Mouse (Mus musculus): ENCODE data around the gene Zfr. TPM values are rescaled to one million over a fixed set of nuclear protein-coding genes. Genes with fewer than 3 reads are reported as not detected.

Zfr gene
- polyA plus RNA-seq, 1 experiment, result 30.5 TPM

- H3K9me3 ChIP-seq, result no peaks in the 10 kb centered on the region
- H3K36me3 ChIP-seq (replicated peaks; ENCODE audit: low read length), result peaks cover 59% of the 10 kb centered on the region
- H3K27me3 ChIP-seq (replicated peaks), result no peaks in the 10 kb centered on the region
- H3K4me3 ChIP-seq (replicated peaks), result peak overlapping the region; percentile 62
- TF ChIP-seq FLI1 (IDR thresholded peaks at IDR 0.05; ENCODE audit: low read length), result no peak
- no peak for TF ChIP-seq GATA1 (IDR thresholded peaks at IDR 0.05; ENCODE audit: borderline replicate concordance, low read length)
- H3K4me1 ChIP-seq, result peaks cover 100% of the 10 kb centered on the region
Measured at GRCm38 (mm10) chr15:12221131-12221530, 103.5 kb downstream of the Zfr start.

DNA sequence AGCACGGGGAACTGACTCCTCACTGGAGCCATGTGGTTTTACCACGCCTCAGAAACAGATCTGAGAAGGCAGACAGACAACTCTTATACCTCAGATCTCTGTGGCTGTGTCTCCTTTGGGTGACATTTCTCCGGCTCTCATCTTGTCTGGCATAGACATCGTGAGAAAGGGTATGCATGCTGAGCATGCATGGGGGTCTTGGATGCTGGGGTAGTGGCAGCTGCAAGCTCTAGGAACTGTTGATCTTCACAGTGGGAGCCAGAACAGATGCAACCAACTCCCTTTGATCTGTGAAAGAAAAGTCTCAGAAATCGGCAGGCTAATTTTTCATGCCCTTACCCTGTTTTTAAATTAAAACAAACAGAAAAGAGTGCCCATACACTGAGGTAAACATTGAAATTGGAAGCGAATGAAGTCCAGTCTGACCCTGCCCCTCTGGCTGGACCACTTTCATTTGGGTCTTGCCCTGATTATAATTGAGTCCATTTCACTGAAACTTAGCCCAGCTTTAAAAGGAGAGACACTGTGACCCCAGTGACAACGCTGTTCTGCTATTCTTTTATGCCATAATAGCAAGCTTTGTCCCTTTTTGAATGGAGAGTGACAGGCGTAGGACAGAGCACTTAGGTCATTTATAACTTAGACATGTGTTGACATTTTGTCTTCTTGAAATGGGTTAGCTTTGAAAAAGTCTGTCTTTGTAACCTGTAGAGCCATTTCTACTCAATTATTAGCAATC is 105.1 kb downstream of the Zfr start:
- Histone ChIP-seq H3K9me3 (no peaks in the 10 kb centered on the region), H3K36me3 (replicated peaks; ENCODE audit: low read length) (peaks cover 63% of the 10 kb centered on the region), H3K4me3 (replicated peaks) (no peak overlapping the region), H3K27me3 (replicated peaks) (no peaks in the 10 kb centered on the region), H3K4me1 (peaks cover 100% of the 10 kb centered on the region)
- TF ChIP-seq FLI1 (IDR thresholded peaks at IDR 0.05; ENCODE audit: low read length) (no peak), GATA1 (IDR thresholded peaks at IDR 0.05; ENCODE audit: borderline replicate concordance, low read length) (no peak)

- no peak for TF ChIP-seq GATA1 (IDR thresholded peaks at IDR 0.05; ENCODE audit: borderline replicate concordance, low read length)
- TF ChIP-seq FLI1 (IDR thresholded peaks at IDR 0.05; ENCODE audit: low read length), result no peak
- Histone ChIP-seq H3K36me3 (replicated peaks; ENCODE audit: low read length) (peaks cover 65% of the 10 kb centered on the region), H3K4me1 (peaks cover 100% of the 10 kb centered on the region), H3K27me3 (replicated peaks) (no peaks in the 10 kb centered on the region), H3K4me3 (replicated peaks) (no peak overlapping the region), H3K9me3 (no peaks in the 10 kb centered on the region)
Measured at GRCm38 (mm10) chr15:12223393-12223792, 105.8 kb downstream of the Zfr start.

GRCm38 (mm10) chr15:12224239-12224638 is 106.6 kb downstream of the Zfr start:
- no peaks in the 10 kb centered on the region for H3K9me3 ChIP-seq
- H3K4me1 ChIP-seq, result peaks cover 98% of the 10 kb centered on the region
- peak overlapping the region; percentile 64 for H3K4me3 ChIP-seq (replicated peaks)
- peaks cover 63% of the 10 kb centered on the region for H3K36me3 ChIP-seq (replicated peaks; ENCODE audit: low read length)
- no peaks in the 10 kb centered on the region for H3K27me3 ChIP-seq (replicated peaks)
- no peak for TF ChIP-seq FLI1 (IDR thresholded peaks at IDR 0.05; ENCODE audit: low read length)
- TF ChIP-seq GATA1 (IDR thresholded peaks at IDR 0.05; ENCODE audit: borderline replicate concordance, low read length), result no peak

GRCm38 (mm10) chr15:12225062-12225461 is 107.4 kb downstream of the Zfr start:
- Histone ChIP-seq H3K4me1 (peaks cover 97% of the 10 kb centered on the region), H3K36me3 (replicated peaks; ENCODE audit: low read length) (peaks cover 62% of the 10 kb centered on the region)
- TF ChIP-seq FLI1 (IDR thresholded peaks at IDR 0.05; ENCODE audit: low read length), result no peak
- TF ChIP-seq GATA1 (IDR thresholded peaks at IDR 0.05; ENCODE audit: borderline replicate concordance, low read length), result no peak

DNA sequence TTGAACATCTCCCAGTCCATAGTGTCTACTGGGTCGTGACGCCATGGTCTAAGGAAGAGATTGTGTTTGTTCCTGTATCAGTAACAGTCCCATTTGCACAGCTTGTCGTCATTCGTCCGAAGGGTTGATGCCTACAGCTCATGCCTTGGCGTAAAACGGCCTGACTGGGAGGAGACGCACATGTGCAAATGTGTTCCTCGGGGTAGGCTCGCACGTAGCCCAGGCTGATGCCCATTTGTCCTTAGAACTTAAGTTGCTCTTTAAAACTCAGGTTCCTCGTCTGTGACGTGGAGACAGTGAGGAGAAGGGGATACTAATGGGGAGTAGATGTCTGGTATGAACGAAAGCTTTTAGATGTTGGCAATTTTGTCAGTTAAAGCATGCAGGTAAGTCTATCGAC is 109.3 kb downstream of the Zfr start:
- H3K27me3 ChIP-seq (replicated peaks), result no peaks in the 10 kb centered on the region
- TF ChIP-seq FLI1 (IDR thresholded peaks at IDR 0.05; ENCODE audit: low read length), result no peak
- no peak for TF ChIP-seq GATA1 (IDR thresholded peaks at IDR 0.05; ENCODE audit: borderline replicate concordance, low read length)
- peaks cover 96% of the 10 kb centered on the region for H3K4me1 ChIP-seq
- no peaks in the 10 kb centered on the region for H3K9me3 ChIP-seq
- H3K36me3 ChIP-seq (replicated peaks; ENCODE audit: low read length), result peaks cover 70% of the 10 kb centered on the region
- peak overlapping the region; percentile 38 for H3K4me3 ChIP-seq (replicated peaks)

More at GRCm38 (mm10) chr15:12225062-12225461, 107.4 kb downstream of the Zfr start:
- Histone ChIP-seq H3K4me3 (replicated peaks) (peak overlapping the region; percentile 84), H3K9me3 (no peaks in the 10 kb centered on the region), H3K27me3 (replicated peaks) (no peaks in the 10 kb centered on the region)

DNA sequence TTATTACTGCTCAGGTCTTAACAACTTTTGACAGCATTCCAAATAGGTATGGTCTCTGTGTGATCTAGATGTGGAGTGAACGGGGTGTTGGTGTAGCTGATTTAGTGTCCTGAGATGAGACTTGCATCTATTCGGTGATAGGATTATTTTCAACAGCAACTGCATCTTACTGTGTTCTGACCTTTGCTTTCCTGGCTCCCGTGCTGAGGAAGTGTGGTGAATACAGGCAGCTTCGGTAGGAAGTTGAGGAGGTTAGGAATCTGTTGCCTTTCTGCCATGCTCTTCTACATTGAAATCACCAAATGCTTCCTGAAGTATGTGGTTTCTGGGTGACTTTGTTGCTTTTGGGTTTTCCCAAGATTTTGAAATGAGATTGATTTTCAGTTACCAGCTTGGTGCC is 109.7 kb downstream of the Zfr start:
- Histone ChIP-seq H3K9me3 (no peaks in the 10 kb centered on the region), H3K36me3 (replicated peaks; ENCODE audit: low read length) (peaks cover 74% of the 10 kb centered on the region), H3K27me3 (replicated peaks) (no peaks in the 10 kb centered on the region), H3K4me1 (peaks cover 96% of the 10 kb centered on the region), H3K4me3 (replicated peaks) (no peak overlapping the region)
- no peak for TF ChIP-seq GATA1 (IDR thresholded peaks at IDR 0.05; ENCODE audit: borderline replicate concordance, low read length)
- TF ChIP-seq FLI1 (IDR thresholded peaks at IDR 0.05; ENCODE audit: low read length), result no peak

DNA sequence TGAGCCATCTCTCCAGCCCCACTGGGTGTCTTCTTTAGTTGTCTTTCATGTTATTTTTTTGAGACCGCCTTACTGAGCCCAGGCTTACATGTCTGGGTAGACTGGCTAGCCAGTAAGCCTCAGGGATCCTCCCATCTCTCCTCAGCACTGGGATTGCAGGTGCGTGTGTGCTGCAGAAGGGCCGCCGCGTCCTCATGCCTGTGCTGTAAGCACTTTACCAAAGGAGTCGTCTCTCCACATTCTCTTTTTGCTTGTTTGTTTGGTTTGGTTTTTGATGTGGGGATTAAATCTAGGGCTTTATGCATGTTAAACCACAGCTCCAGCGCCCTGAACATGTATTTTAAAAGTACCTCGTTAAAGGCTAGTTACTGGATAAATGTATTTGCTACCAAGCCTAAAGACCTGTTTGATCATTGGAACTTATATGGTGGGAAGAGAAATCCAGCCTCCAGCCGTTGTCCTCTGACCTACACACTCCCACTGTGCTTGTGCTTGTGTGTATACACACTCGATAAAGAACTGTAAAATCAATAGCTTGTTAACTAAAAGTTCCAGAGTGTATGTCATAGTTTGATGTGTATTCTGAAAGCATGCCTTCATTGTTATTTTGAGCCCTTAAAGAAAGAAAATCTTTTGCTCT is 112.1 kb downstream of the Zfr start:
- H3K9me3 ChIP-seq, result no peaks in the 10 kb centered on the region
- H3K36me3 ChIP-seq (replicated peaks; ENCODE audit: low read length), result peaks cover 88% of the 10 kb centered on the region
- no peaks in the 10 kb centered on the region for H3K27me3 ChIP-seq (replicated peaks)
- H3K4me3 ChIP-seq (replicated peaks), result no peak overlapping the region
- H3K4me1 ChIP-seq, result peaks cover 96% of the 10 kb centered on the region
- TF ChIP-seq GATA1 (IDR thresholded peaks at IDR 0.05; ENCODE audit: borderline replicate concordance, low read length), result no peak
- no peak for TF ChIP-seq FLI1 (IDR thresholded peaks at IDR 0.05; ENCODE audit: low read length)

DNA sequence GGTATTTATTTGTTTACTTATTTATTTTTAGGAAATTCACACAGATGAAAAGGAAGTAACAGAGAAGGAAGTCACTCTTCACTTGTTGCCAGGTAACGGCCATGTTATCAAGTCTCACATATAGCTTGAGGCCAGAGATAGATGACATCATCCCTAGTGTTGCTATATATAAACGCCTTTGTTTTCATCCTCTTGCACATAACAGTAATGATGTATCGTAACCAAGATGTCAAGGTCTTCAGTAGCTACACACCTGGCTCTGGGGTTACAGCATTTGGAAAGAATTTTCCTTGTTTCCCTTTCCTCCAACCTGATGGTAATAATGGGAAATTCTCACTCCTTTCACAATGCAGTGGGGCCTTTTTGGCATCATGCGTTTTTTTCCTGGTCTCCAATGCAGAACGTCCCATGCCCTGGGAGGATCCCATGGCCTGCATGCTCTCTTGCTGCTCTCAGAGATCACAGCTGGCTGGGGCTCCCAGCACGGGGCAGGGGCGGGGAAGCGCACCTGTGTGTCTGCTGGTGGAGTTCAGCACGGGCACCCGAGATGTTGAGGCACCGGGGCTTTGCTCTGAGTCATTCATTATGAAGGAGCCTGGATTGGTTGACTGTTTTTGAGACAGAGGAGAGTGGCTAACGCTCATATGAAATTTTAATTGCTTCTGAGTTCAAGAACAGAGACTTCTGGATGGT is 112.8 kb downstream of the Zfr start:
- H3K4me3 ChIP-seq (replicated peaks), result no peak overlapping the region
- H3K36me3 ChIP-seq (replicated peaks; ENCODE audit: low read length), result peaks cover 88% of the 10 kb centered on the region
- TF ChIP-seq FLI1 (IDR thresholded peaks at IDR 0.05; ENCODE audit: low read length), result no peak
- no peak for TF ChIP-seq GATA1 (IDR thresholded peaks at IDR 0.05; ENCODE audit: borderline replicate concordance, low read length)
- no peaks in the 10 kb centered on the region for H3K27me3 ChIP-seq (replicated peaks)
- no peaks in the 10 kb centered on the region for H3K9me3 ChIP-seq
- H3K4me1 ChIP-seq, result peaks cover 96% of the 10 kb centered on the region

GRCm38 (mm10) chr15:12231462-12231861 is 113.8 kb downstream of the Zfr start:
- H3K4me3 ChIP-seq (replicated peaks), result peak overlapping the region; percentile 50
- no peaks in the 10 kb centered on the region for H3K27me3 ChIP-seq (replicated peaks)
- peaks cover 86% of the 10 kb centered on the region for H3K36me3 ChIP-seq (replicated peaks; ENCODE audit: low read length)
- TF ChIP-seq FLI1 (IDR thresholded peaks at IDR 0.05; ENCODE audit: low read length) (no peak), GATA1 (IDR thresholded peaks at IDR 0.05; ENCODE audit: borderline replicate concordance, low read length) (no peak)
- peaks cover 96% of the 10 kb centered on the region for H3K4me1 ChIP-seq
- H3K9me3 ChIP-seq, result no peaks in the 10 kb centered on the region

Data from megakaryocyte, embryonic 14.5 days (primary cell).